Comparison of ENCODE assay signal across 24 mouse cellular contexts in genomic region chr13:44159346-44159745, GRCm38 (mm10).
DNase-seq lines count a peak whose midpoint lies in the region; ATAC-seq and TF ChIP-seq lines count a peak whose summit lies in the region.
"Had no signal": no experiment of that assay in that cellular context is flagged by ENCODE, and none has a peak within 500 bp of the region (broad histone marks: within the 10 kb centered on the region; RNA-seq: fewer than 3 reads in every experiment).

No protein-coding gene starts in this region.

- 54% methylated on average over 2 of the region's 2 CpGs for whole genome bisulfite sequencing in heart, adult 2 months
- 70% methylated on average over 2 of the region's 2 CpGs for WGBS in heart, embryonic 10.5 days
- 54% methylated on average over 2 of the region's 2 CpGs for WGBS in kidney, embryonic 15.5 days

- H3K36me3 ChIP-seq in heart, adult 2 months (ENCODE audit: control insufficient read depth, insufficient read depth, low read length), result no peaks in the 10 kb centered on the region
- H3K36me3 ChIP-seq in heart, embryonic 10.5 days, result no peaks in the 10 kb centered on the region
- no peaks in the 10 kb centered on the region for H3K36me3 ChIP-seq in kidney, embryonic 15.5 days
- H3K36me3 ChIP-seq: forebrain, embryonic 10.5 days; G1E; heart, embryonic 15.5 days; hindbrain, embryonic 13.5 days; intestine, embryonic 15.5 days had no signal

- H3K4me3 ChIP-seq in gastrocnemius, adult 2 months, result no peak overlapping the region
- H3K4me3 ChIP-seq in heart, adult 2 months, result no peak overlapping the region
- H3K4me3 ChIP-seq in heart, embryonic 10.5 days, result no peak overlapping the region
- no peak overlapping the region for H3K4me3 ChIP-seq in kidney, embryonic 15.5 days (replicated peaks)
- H3K4me3 ChIP-seq: forebrain, embryonic 10.5 days; forebrain, embryonic 13.5 days; heart, embryonic 15.5 days; hindbrain, embryonic 13.5 days; intestine, embryonic 15.5 days had no signal

- TF ChIP-seq EP300 in heart, adult 2 months (IDR thresholded peaks at IDR 0.05; ENCODE audit: insufficient read depth, low read depth, low read length), result no peak

- no peak overlapping the region for H3K9ac ChIP-seq in heart, adult 2 months (ENCODE audit: low read depth, low read length)
- no peak overlapping the region for H3K9ac ChIP-seq in kidney, embryonic 15.5 days
- H3K9ac ChIP-seq: forebrain, embryonic 13.5 days; heart, embryonic 15.5 days; hindbrain, embryonic 13.5 days; intestine, embryonic 15.5 days had no signal

- peaks cover 5% of the 10 kb centered on the region for H3K4me1 ChIP-seq in heart, adult 2 months (ENCODE audit: control insufficient read depth, insufficient read depth, low read length)
- peaks cover 4% of the 10 kb centered on the region; the same call in 1 of the 2 replicates for H3K4me1 ChIP-seq in heart, embryonic 10.5 days
- H3K4me1 ChIP-seq in kidney, embryonic 15.5 days, result peaks cover 15% of the 10 kb centered on the region
- H3K4me1 ChIP-seq: forebrain, embryonic 10.5 days; forebrain, embryonic 13.5 days; hindbrain, embryonic 13.5 days; intestine, embryonic 15.5 days had no signal

- no peak overlapping the region for H3K4me2 ChIP-seq in kidney, embryonic 15.5 days
- H3K4me2 ChIP-seq: forebrain, embryonic 13.5 days; heart, embryonic 11.5 days; heart, embryonic 15.5 days; hindbrain, embryonic 13.5 days; intestine, embryonic 15.5 days had no signal

- intact Hi-C loops in gastrocnemius, adult 2 months (cut with DNase I), result no loop called here
- intact Hi-C loops in heart, adult 2 months (cut with DNase I), result no loop called here

- ATAC-seq in kidney, embryonic 15.5 days (replicated peaks; ENCODE audit: low FRiP score), result peak; percentile 79
- ATAC-seq: forebrain, embryonic 13.5 days; forebrain, embryonic 16.5 days; hindbrain, embryonic 16.5 days; intestine, embryonic 15.5 days; Patski had no signal

- H3K9me3 ChIP-seq in heart, embryonic 10.5 days, result no peaks in the 10 kb centered on the region
- H3K9me3 ChIP-seq in kidney, embryonic 15.5 days (replicated peaks), result no peaks in the 10 kb centered on the region
- H3K9me3 ChIP-seq: G1E; heart, embryonic 15.5 days; hindbrain, embryonic 13.5 days; intestine, embryonic 15.5 days had no signal

- TF ChIP-seq POLR2A in heart, adult 2 months (IDR thresholded peaks at IDR 0.05; ENCODE audit: insufficient read depth, low read depth, low read length), result no peak

- peak overlapping the region; percentile 24; the same call in 1 of the 2 replicates for H3K27ac ChIP-seq in gastrocnemius, adult 2 months
- H3K27ac ChIP-seq in heart, adult 2 months, result no peak overlapping the region; the same call in 1 of the 2 replicates
- no peak overlapping the region for H3K27ac ChIP-seq in heart, embryonic 10.5 days
- 0 out of 2 replicates have a peak overlapping the region, but pooled peaks have one; percentile 37 for H3K27ac ChIP-seq in kidney, embryonic 15.5 days
- H3K27ac ChIP-seq: forebrain, embryonic 10.5 days; forebrain, embryonic 13.5 days; heart, embryonic 15.5 days; hindbrain, embryonic 13.5 days; intestine, embryonic 15.5 days had no signal

- no peaks in the 10 kb centered on the region for H3K79me2 ChIP-seq in heart, adult 2 months (replicated peaks; ENCODE audit: control insufficient read depth, insufficient read depth, low read length)

- DNase-seq in gastrocnemius, adult 2 months, result no peak
- DNase-seq in gastrocnemius, postnatal 4 days (ENCODE audit: low spot score in 2 of 2), result no peak
- DNase-seq in heart, adult 2 months, result no peak
- DNase-seq in heart, embryonic 10.5 days (ENCODE audit: low spot score), result no peak
- no peak for DNase-seq in kidney, postnatal 25 days
- DNase-seq in 3T3-L1 (ENCODE audit: low read depth, low spot score), result peak; percentile 5
- DNase-seq: adrenal gland, postnatal 10 days; adrenal gland, postnatal 36 days; B cell, adult 2 months; cerebellum, adult 18-20 months; cerebellum, adult 9-10 months; heart, postnatal 14 days had no signal

- TF ChIP-seq CTCF in gastrocnemius, adult 2 months (IDR thresholded peaks at IDR 0.05), result peak; percentile 35
- peak; percentile 52 for TF ChIP-seq CTCF in heart, adult 2 months (IDR thresholded peaks at IDR 0.05)

- H3K27me3 ChIP-seq in heart, adult 2 months (ENCODE audit: control insufficient read depth, insufficient read depth, low read length), result no peaks in the 10 kb centered on the region
- H3K27me3 ChIP-seq in heart, embryonic 10.5 days (ENCODE audit: insufficient read depth, poor library complexity, severe bottlenecking), result no peaks in the 10 kb centered on the region
- no peaks in the 10 kb centered on the region for H3K27me3 ChIP-seq in kidney, embryonic 15.5 days
- H3K27me3 ChIP-seq: CH12.LX; forebrain, embryonic 13.5 days; heart, embryonic 15.5 days; hindbrain, embryonic 13.5 days; intestine, embryonic 15.5 days; Patski had no signal

Comparison
In these comparisons a context has a peak if more than half of its experiments do, and no peak if none do; other contexts are left out.
1. H3K27ac ChIP-seq: peak in gastrocnemius, adult 2 months (single experiment) and kidney, embryonic 15.5 days (single experiment); none in heart, adult 2 months (single experiment) and heart, embryonic 10.5 days (single experiment).